Mouse (Mus musculus) v-Abl transformed pro-B cells (cell line): ENCODE data around the gene Rnf121.
"Not testable (repeated sequence)": the region's sequence is repeated elsewhere in the genome, so short reads cannot be mapped to it uniquely, and the experiment has no call there.

Experiments
- in situ Hi-C, 2 experiments: fragments of 400-800 bp; cut with MboI; formaldehyde crosslinking; loops; one replicate each; pipeline ENCODE4 v1.15.1; 2025; ENCODE audit not compliant: unreplicated experiment in 2 of 2

The Rnf121 gene

GRCm38 (mm10) chr7:102076714-102077296, 11.5 kb upstream of the Rnf121 start:
- in situ Hi-C loops = loop anchor here (5.0 to 25.0 kb wide), 7 partner anchors 80 to 1115 kb away; partner anchors contain the start of genes Clpb (in 2 of the 2), Gm45837 (in 1 of the 2), P2ry2 (in 1 of the 2) and P2ry6 (in 1 of the 2)

DNA sequence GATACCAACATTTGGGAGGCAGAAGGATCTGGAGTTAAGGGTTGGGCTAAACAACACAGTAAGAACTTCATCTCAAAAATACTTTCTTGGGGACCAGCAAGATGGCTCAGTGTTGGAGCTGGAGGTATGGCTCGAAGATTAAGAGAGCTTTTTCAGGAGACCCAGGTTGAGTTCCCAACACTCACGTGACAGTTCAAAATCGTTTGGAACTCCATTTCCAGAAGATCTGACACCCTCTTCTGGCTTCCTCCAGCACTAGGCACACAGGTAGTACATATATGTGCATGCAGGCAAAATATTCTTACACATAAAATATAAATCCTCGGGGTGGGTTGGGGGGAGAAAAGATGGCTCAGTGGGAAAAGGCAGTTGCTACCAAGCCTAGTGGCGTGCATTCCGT, 1.1 kb upstream of the Rnf121 start:
- in situ Hi-C loops = loop anchor here in 1 of 2 experiments (5.0 kb wide), 1 partner anchor 69 kb away; no protein-coding TSS in a partner anchor

DNA sequence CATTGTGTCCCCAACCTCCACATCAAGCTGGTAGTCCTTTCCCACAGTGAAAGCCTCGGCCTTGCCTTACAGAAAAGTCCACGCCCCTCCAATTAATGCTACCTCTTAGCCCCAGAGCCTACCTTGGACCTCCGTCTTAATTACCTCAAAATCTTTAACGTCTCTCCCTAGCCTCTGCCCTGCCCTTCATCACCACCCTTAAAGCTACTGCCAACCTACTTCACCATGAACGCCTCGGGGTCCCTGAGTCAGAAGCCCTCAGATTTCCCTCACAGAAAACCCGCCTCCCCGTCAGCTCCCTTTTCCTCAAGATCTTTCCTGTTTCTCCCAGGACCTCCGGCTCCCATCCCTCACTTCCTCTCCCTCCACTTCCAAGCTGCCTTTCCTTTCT, 619 bp downstream of the Rnf121 start:
- in situ Hi-C loops = loop anchor here in 1 of 2 experiments (5.0 kb wide), 1 partner anchor 67 kb away; no protein-coding TSS in a partner anchor

- in situ Hi-C loops = no loop called here
These were observed 1.4 kb downstream of the Rnf121 start for GRCm38 (mm10) chr7:102063891-102064290.

DNA sequence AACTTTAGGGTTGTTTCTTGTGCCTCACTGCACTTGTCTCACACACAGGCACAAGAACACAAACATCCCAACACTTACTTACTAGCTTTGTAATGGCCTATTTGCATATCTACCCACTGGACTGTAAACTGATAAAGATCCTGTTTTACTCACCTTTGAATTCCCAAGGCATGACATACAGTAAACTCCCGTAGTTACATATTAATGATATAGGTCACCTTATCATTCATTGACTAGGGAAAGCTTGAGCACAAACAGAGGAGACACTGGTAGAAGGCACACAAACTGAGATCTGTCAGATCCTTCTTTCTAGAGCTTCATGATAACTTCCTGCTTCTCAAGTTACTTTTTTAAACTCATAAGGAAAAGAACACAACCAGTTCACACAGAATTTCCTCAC, 3.1 kb downstream of the Rnf121 start:
- in situ Hi-C loops = no loop called here

GRCm38 (mm10) chr7:102061353-102061752, 3.9 kb downstream of the Rnf121 start:
- in situ Hi-C loops = no loop called here

GRCm38 (mm10) chr7:102048524-102048923, 16.7 kb downstream of the Rnf121 start:
- in situ Hi-C loops = not testable (repeated sequence)

GRCm38 (mm10) chr7:102042314-102042713, 23.0 kb downstream of the Rnf121 start:
- in situ Hi-C loops = no loop called here

GRCm38 (mm10) chr7:102037318-102037717, 28.0 kb downstream of the Rnf121 start:
- in situ Hi-C loops = no loop called here

GRCm38 (mm10) chr7:102035534-102035933, 29.7 kb downstream of the Rnf121 start:
- in situ Hi-C loops = no loop called here

DNA sequence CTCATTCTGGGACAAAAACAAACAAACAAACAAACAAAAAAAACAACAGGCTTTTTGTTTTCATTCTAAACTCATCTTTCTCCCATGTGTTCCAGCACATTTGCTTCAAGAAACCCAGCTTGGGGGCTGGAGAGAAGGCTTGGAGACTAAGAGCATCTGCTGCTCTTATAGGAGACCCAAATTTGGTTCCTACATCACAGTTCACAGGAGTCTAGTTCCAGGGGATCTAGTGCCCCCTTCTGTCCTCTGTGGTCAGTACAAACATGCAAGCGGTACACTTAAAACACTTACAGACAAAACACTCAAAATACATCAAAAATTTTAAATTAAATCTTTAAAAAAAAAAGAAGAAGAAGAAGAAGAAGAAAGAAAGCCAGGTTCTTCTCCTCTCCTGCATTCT, 30.4 kb downstream of the Rnf121 start:
- in situ Hi-C loops = loop anchor here in 1 of 2 experiments (5.0 kb wide), 1 partner anchor 118 kb away; no protein-coding TSS in a partner anchor

- in situ Hi-C loops = no loop called here
These were observed 39.8 kb downstream of the Rnf121 start for GRCm38 (mm10) chr7:102025187-102026119.

- in situ Hi-C loops = no loop called here
These were observed 41.4 kb downstream of the Rnf121 start for GRCm38 (mm10) chr7:102023821-102024220.

GRCm38 (mm10) chr7:102020934-102021333, 44.3 kb downstream of the Rnf121 start:
- in situ Hi-C loops = not testable (repeated sequence)

- in situ Hi-C loops = no loop called here
These were observed 45.9 kb downstream of the Rnf121 start for GRCm38 (mm10) chr7:102019362-102019761.

- in situ Hi-C loops = no loop called here
These were observed 46.7 kb downstream of the Rnf121 start, which contains the start of gene Il18bp for GRCm38 (mm10) chr7:102018590-102018989. Il18bp (minus strand) TSS chr7:102018690.

DNA sequence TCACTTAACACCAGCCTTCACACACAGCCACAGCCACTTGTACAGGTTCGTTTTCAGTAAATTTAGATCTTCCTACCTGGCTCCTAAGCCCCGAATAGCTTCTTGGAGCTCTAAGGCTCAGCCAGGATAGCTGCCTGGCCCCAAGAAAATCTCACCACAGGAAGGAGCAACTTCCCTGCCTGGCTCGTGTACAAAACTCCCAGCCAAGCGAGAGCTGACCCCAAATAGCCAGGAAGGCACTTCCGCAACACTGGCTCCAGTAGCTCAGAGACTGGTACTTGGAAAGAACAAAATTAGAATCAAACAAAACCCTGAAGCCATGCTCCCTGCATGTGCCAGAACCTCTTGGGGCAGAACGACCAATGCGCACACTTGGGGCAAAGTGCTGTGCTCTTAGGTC, 47.2 kb downstream of the Rnf121 start:
- in situ Hi-C loops = no loop called here

DNA sequence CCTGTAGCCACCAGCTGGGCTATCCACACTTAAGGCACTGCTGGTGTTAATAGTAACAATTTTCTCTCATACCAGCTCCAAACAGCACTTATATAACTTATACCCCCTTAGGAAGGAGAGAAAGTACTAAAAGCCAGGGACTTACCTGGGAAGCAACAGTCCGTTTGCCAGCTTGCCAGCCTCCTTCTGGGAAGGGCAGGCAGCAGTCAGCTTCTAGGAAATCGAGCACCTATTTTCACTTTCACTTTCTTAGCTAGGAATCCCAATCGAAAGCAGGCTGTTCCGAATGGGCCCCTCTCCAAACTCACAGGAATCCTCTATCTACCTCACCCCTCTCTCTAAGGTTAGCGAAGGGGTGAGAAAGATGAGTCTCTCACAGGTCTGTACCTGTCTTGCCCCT, 47.8 kb downstream of the Rnf121 start:
- in situ Hi-C loops = no loop called here

DNA sequence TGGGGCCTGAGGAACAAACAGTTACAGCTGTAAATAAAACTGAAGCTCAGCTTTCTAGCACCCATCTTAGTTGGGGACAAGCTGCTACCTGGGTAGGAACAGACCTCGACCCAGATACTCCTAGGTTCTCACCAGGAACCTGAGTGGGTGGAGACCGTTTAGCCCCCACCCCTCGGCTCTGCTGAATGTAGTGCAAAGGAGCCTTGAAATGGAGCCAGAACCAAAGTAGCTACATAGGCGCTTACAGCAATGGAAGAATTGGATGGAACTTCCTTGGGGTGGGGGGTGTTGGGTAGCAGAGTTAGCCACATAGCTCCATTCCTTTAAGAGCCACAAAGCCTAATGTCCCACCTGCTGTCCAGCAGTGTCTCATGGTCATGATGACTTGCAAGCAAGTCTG, 48.3 kb downstream of the Rnf121 start:
- in situ Hi-C loops = no loop called here

DNA sequence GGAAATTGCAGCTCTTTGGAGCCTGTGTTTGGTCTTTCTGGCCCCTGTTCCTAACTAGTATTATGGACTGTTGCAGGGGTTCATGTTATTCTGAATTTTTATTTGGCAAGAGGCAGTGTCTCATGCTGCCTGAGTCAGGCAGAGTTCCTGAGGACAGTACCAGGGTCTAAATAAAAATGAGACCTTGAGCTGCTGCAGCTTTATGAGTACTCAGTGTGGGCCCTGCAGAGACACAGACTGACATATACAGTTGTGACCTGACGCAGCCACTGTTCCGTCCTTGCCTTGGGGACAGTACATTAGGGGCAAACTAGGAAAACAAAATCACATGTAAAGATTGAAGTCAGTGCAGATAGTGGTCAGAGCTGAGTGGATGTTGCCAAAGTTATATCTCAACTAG, 50.3 kb downstream of the Rnf121 start:
- in situ Hi-C loops = no loop called here

- in situ Hi-C loops = no loop called here
These were observed 51.9 kb downstream of the Rnf121 start for GRCm38 (mm10) chr7:102013416-102013815.
